Mouse (Mus musculus) kidney, adult 2 months (tissue): ENCODE results near the gene Ccn2.

ENCODE experiments used
- CTCF ChIP-seq: fragments of 200-500 bp; conservative IDR thresholded peaks from 2 replicates; pipeline ENCODE4 v1.5.1; 2011; ENCODE audit warnings: low read depth, mild to moderate bottlenecking, control low read depth, low read length, moderate library complexity, mixed read lengths; ENCODE audit not compliant: insufficient read depth, insufficient read length
- POLR2A ChIP-seq: fragments of 200-500 bp; IDR thresholded peaks from one replicate; pipeline ENCODE4 v1.6.1; 2011; ENCODE audit warnings: low read depth, low read length, control low read depth

DNA sequence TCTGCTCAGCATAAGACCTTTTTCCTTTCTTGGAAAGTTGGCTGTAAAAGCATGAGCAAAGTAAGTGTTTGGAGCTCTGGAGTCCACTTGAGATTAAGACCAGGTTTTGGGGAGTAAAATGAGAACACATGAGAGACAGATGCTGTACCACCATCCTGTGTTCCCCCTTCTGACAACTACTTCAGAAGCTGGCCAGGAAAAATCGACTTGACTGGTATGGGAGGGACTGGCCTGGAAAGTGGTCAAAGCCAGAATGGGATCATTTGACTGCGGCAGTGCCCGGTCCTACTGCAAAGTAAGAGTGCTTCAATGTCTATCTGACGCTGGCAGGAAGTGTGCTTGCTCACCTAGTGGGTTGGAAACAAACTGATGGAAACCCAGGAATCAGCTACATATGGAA, 6.4 kb upstream of the Ccn2 start:
- TF ChIP-seq CTCF (no peak), POLR2A (no peak)
